Mouse (Mus musculus): ENCODE measurements at regions not wholly inside any gene's neighbourhood (a gene's known extent, or its start where the extent isn't known, plus 50 kb on each side); places are given as distances from the start of the nearest gene placed in this dataset.
A peak's percentile ranks its signal among the peaks of the same experiment; 100 is the strongest.

- DNase-seq (ENCODE audit: low spot score in 2 of 2): no peak
Observed at GRCm38 (mm10) chr5:113408588-113408987, 51.5 kb downstream of the Aym1 start.

- DNase-seq (ENCODE audit: low spot score in 2 of 2): no peak
Observed at GRCm38 (mm10) chr5:113410963-113411362, 53.9 kb downstream of the Aym1 start.

GRCm38 (mm10) chr5:113414639-113415038 is 57.5 kb downstream of the Aym1 start:
- peak in 1 of 2 experiments; percentile 58 for DNase-seq (ENCODE audit: low spot score in 2 of 2)

GRCm38 (mm10) chr5:113418335-113419013 is 61.4 kb downstream of the Aym1 start:
- no peak for DNase-seq (ENCODE audit: low spot score in 2 of 2)

DNA sequence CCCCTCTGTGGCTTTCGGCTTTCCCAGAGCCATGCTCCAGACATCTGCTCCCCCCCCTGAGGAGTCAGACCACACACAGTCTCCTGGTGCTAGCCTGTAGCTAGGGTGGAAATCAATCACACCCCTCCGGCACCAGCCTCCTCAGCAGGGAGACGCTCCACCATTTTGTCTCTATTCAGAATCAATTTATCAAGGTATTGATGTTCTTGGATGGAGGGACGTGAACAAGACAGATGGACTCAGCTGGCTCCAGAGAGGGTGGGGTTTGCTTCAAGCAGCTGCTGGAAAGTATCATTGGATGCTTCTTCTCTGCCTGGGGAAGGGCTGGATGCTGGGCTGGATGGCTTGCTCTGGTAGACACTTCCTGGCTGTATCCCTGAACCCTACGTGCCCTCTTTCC is 63.5 kb downstream of the Aym1 start:
- DNase-seq (ENCODE audit: low spot score in 2 of 2): no peak

GRCm38 (mm10) chr5:113421993-113422725 is 65.1 kb downstream of the Aym1 start:
- no peak for DNase-seq (ENCODE audit: low spot score in 2 of 2)

DNA sequence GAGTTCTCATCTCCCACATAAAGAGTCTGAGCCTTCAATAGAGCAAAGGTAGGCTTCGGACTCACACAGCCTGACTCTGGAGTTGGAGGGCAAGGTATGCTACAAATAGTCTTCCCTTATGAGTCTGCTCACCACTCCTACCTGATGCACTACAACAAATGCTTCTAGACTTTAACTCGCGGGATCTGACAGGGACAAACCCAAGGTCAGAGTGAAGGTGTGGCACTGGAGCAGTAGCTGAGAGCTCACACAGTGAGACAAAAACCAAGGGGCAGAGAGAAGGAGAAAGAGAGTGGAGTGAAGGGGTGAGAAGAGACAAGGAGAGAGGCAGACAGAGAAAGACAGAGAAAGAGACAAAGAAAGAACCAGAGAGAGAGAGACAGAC is 65.6 kb downstream of the Aym1 start:
- no peak for DNase-seq (ENCODE audit: low spot score in 2 of 2)

DNA sequence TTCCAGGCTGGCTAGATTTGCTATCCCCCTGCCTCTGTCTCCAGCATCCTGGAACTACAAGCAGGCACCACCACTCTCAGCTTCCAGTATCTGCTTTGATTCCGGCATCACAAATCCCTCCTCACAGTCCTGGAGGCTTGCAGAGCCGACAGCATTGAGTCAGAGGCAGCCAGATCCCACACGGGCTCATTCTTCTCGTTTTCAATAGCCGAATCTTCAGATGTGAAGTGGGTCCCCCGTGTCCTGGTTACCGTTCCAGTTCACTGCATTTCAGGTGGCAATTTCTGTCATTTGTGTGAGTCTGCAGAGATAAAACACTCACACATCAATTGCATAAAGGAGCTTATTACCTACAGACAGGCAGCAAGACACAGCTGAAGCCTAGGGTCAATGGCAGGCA is 62.4 kb upstream of the Wscd2 start:
- no peak for DNase-seq (ENCODE audit: low spot score in 2 of 2)

- no peak for DNase-seq (ENCODE audit: low spot score in 2 of 2)
Observed at GRCm38 (mm10) chr5:113431334-113431733, 58.8 kb upstream of the Wscd2 start.

- no peak for DNase-seq (ENCODE audit: low spot score in 2 of 2)
Observed at GRCm38 (mm10) chr5:113436987-113437386, 53.1 kb upstream of the Wscd2 start.
